Mouse (Mus musculus): Measurements from ENCODE around the gene Mcfd2. TPM values are rescaled to one million over a fixed set of nuclear protein-coding genes. Genes with fewer than 3 reads are reported as not detected.
"Not testable (repeated sequence)": the region's sequence is repeated elsewhere in the genome, so short reads cannot be mapped to it uniquely, and the experiment has no call there.

The Mcfd2 gene
- 10 to 100 TPM; 20.8 to 40.7 (median 37.4) TPM for polyA plus RNA-seq (2017; shearing (Covaris generic))

DNA sequence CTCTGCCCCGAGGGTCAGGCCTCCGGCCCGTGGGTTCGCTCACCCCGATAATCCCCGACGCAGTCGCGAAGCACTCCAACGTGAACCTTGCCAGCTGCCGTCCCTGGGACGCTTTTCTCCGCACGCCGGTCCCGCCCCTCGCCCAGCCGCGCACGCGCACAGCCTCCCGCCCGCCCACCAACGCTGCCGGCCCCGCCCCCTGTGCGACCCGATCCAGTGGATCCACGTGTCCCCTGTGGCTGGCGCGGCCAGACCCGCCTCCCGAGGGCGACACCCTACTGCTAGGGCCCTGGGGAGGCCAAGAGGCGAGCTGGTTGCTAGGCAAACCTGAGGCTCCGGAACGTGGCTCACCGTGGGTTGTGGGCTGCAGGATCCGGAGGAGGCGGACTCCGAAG is at the start of gene Mcfd2:
Gene Mcfd2, minus strand, starts transcription at position 144 of the 395 bp plus-strand sequence.
- peak; percentile 92 for ATAC-seq

- ATAC-seq, result peak; percentile 82
These were observed 49.3 kb upstream of the Mcfd2 start for GRCm38 (mm10) chr17:87315021-87315531.

DNA sequence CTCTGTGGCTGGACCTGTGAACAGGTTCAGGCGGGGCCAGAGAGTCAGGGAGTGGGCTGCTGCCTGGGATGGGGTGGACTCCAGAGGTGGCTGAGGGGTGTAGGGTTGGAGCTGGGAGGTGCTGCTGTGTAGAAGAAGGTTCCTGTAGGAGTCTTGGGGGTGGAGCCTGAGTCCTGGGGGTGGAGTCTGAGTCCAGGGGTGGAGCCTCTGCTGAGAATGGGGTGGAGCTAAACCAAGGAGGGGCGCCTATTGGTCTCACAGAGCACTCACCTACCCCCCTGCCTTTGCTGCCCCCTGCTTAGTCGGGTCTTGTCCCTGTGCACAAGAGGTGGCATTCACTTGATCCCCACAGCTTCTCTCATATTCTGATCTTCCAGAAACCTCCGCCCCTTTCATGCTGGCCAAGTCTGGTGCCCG is 48.8 kb upstream of the Mcfd2 start:
- peak; percentile 57 for ATAC-seq

DNA sequence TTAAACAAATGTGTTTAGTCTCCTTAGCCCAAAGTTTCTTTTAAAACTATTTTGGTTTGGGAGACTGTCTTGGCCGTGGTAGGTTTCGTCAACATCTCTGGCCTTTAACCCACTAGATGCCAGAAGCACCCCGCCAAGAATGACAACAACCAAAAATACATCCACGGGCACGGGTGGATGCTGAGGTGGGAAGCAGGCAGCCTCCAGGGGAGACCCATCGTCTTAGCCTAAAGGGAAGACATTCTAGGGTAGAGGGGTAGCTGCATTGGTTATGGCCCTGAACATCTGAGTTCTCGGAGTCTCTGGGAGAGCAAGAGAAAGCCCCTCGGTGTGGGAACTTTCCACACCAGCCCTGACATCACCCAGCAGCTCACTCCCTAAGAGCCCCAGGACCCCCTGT is 48.4 kb upstream of the Mcfd2 start:
- ATAC-seq, result no peak

GRCm38 (mm10) chr17:87312924-87313870 is 47.5 kb upstream of the Mcfd2 start:
- no peak for ATAC-seq

- ATAC-seq, result no peak
These were observed 46.6 kb upstream of the Mcfd2 start for GRCm38 (mm10) chr17:87312351-87312750.

DNA sequence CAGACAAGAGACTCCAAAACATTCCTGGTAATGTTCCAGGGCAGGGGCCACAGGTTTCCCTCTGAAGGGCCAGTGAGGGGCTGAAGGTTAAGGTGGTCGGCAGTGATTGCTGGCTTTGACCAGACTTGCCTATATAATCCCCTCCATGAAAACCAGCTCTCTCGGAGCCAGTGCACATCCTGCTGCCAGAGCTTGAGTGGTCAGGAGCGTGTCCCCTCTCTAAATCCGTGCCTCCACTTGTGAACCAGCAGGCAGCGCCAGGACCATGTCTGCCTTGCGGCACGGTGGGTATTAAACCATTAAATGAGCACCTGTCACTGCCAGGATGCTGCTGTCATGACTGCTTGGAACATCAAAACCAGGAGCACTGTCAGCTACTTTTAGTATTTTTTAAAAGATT is 44.8 kb upstream of the Mcfd2 start:
- ATAC-seq, result no peak

DNA sequence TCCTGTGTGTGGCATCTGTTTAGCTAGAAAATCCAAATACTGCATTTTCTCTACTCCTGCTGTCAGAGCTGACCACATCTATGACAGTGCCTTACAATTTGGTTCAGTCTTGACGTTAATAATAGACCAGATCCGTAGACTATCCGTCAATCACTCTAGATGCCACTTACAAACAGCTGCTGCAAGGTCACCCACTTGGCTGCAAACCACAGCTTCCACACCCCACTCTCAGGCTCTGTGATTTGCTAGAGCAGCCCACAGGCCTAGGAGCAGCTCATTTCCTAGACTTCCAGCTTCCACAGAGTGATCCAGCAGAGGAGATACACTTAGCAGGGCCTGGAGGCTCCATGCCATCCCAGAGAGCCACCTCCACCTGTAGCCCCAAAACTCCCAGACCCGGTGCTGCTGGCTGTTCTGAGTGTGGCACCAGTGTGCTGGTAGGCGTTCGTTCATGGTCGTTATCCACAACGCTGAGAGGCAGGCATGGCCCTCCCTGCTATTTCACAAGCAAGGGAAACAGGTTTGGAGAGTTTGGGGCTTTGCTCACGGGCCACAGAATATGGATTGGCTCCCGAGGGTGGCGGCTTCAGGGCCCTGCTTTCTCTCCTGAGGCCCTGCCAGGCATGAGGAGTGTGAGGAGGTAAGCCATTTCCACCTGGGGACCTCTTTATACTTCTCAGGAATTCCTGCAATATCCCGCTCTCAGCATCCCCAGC is 43.5 kb upstream of the Mcfd2 start:
- no peak for ATAC-seq

DNA sequence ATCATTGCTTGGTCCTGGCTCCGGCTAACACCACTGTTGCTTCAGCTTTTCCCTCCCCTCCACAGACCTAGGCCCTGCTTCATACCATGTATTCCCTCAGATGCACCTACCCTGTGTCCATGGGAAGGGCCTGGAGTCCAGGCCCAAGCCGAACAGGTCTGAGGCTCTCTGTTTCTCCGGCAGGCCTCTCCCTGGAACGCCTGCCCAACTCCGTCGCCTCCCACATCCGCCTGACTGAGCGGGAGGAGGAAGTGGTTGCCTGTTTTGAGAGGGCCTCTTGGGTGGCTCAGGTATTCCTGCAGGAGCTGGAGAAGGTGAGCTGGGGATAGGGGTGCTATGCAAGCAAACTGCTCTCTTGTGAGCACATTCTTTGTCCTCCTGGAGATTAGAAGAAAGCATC is 41.0 kb upstream of the Mcfd2 start:
- ATAC-seq, result no peak

- no peak for ATAC-seq
These were observed 39.3 kb upstream of the Mcfd2 start for GRCm38 (mm10) chr17:87305065-87305464.

- no peak for ATAC-seq
These were observed 38.6 kb upstream of the Mcfd2 start for GRCm38 (mm10) chr17:87304151-87304894.

- no peak for ATAC-seq
These were observed 36.5 kb upstream of the Mcfd2 start for GRCm38 (mm10) chr17:87302014-87302794.

DNA sequence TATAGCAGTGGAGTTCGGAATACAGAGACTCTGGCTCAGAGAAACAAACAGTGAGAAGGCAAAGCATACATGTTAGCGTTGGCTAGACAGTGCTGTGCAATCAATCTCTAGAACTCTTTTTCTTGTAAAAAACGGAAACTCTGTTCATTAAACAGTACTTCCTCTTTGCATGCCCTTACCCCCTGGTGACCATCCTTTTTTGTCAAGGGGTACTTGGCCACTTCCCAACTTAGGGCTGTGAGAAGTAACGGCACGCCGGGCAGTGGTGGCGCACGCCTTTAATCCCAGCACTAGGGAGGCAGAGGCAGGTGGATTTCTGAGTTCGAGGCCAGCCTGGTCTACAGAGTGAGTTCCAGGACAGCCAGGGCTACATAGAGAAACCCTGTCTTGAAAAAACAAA is 35.9 kb upstream of the Mcfd2 start:
- not testable (repeated sequence) for ATAC-seq

- ATAC-seq, result no peak
These were observed 34.6 kb upstream of the Mcfd2 start for GRCm38 (mm10) chr17:87300340-87300739.

DNA sequence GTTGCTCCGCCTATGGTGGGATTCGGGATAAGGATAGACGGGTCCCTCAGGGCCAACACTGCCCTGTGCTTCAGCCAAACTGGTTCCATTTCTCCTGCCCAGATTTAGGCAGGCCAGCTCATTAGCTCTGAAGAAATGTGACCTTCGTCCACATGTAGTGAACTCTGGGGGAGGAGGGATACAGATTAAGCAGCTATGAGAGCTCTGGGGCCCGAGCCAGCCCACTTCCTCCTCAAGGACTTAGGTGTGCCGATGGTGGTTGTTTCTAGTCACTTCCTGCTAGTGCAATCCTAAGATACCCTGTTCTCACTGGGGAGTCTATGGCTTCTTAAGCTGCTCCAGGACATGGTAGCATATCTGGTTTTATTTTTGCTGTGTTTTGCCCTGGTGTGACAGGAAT is 33.2 kb upstream of the Mcfd2 start:
- ATAC-seq, result peak; percentile 96

- not testable (repeated sequence) for ATAC-seq
These were observed 31.0 kb upstream of the Mcfd2 start for GRCm38 (mm10) chr17:87296701-87297100.

DNA sequence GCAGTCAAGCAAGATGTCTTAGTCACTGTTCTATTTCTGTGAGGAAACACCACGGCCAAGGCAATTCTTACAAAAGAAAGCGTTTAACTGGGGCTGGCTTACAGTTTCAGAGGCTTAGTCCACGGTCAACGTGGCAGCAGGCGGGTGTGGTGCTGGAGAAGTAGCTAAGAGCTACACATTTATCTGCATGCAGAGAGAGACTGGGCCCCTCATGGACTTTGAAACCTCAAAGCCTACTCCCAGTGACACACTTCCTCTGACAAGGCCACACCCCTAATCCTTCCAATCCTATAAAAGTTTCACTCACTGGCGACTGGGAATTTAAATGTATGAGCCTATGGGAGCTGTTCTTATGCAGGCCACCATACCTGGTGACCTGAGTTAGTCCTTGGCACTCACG is 30.0 kb upstream of the Mcfd2 start:
- ATAC-seq, result no peak

- ATAC-seq, result no peak
These were observed 27.4 kb upstream of the Mcfd2 start for GRCm38 (mm10) chr17:87293125-87293524.

DNA sequence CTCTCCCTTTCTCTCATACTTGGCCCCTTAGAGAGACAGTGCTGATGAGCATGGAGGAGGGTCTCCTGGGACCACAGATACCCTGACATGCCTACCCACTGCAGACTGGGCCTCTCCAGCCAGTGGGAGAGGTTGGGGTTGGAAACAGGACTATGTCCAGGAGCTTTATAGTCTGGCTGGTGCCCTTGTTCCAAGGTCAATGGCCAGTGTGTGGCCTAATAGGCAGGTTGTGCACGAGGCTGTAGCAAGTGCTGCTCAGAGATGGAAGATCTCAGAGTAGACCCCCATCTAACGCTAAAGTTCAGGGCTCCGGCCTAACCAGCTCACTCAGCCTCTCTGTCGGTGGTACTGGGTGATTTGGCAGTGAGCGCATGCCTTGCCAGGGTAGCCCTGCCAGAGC is 26.0 kb upstream of the Mcfd2 start:
- ATAC-seq, result no peak

DNA sequence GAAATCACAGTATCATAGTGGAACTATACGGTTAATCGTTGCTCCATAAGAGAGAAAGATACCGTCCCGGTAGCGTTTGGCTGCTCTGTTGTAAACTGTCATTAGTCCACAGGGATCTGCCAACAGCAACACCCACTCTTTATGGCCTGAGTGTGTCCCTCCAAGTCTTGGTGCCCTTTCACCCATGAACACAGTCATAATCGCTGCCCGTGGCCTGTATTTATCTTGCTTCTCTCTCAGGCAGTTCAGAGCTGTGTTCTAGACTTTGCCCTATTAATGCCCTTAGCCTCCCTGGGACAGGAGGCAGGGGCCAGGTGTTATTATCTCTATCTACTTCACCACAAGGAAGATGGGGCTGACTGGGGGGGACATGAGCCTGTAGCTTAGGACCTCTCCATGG is 25.3 kb upstream of the Mcfd2 start:
- ATAC-seq, result no peak

- ATAC-seq, result no peak
These were observed 23.6 kb upstream of the Mcfd2 start for GRCm38 (mm10) chr17:87289367-87289766.

GRCm38 (mm10) chr17:87288131-87288530 is 22.4 kb upstream of the Mcfd2 start:
- ATAC-seq, result no peak
